Mouse (Mus musculus): ENCODE data around the gene Ift27.

DNA sequence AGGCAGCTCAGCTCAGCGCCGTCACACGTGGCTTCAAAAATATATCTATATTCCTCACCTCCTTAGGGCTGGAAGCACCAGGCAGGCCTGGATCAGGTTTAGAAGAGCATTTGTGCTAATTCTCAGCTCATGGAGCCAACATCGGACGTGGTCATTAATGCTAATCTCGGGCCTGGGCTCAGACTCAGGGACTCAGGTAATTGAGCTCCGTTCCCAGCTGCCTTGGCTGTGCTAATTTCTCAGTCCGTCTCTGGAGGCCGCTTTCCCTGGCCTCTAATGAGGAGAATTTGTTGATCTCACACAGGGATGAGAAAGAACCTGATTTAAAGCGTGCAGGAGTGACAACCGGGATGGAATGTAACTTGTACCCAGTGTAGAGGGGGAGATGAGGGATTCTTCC is 9.4 kb downstream of the Ift27 start:
- no peak for TF ChIP-seq POLR2A (IDR thresholded peaks at IDR 0.05; ENCODE audit: control insufficient read depth, low read depth, low read length)
- no peak for TF ChIP-seq CTCF (IDR thresholded peaks at IDR 0.05; ENCODE audit: control insufficient read depth, insufficient read depth, insufficient replicate concordance, low read depth, low read length)

All from testis, adult 2 months (tissue).